9 mouse cellular contexts compared by ENCODE assay signal in genomic region chr7:46714518-46714917, GRCm38 (mm10). TPM values are rescaled to one million over a fixed set of nuclear protein-coding genes. Genes with fewer than 3 reads are reported as not detected.
DNase-seq lines count a peak whose midpoint lies in the region; ATAC-seq and TF ChIP-seq lines count a peak whose summit lies in the region.
"Had no signal": no experiment of that assay in that cellular context is flagged by ENCODE, and none has a peak within 500 bp of the region (broad histone marks: within the 10 kb centered on the region; RNA-seq: fewer than 3 reads in every experiment).

No protein-coding gene starts in this region.

- no peak overlapping the region for H3K4me2 ChIP-seq in kidney, embryonic 14.5 days (replicated peaks; ENCODE audit: low read depth, low read length)

- ATAC-seq in kidney, embryonic 14.5 days (ENCODE audit: low FRiP score, low TSS enrichment): no peak

- peak; percentile 72 for TF ChIP-seq CTCF in kidney, adult 2 months (conservative IDR thresholded peaks at IDR 0.05; ENCODE audit: insufficient read depth, insufficient read length, low read depth, low read length)

- no peaks in the 10 kb centered on the region for H3K36me3 ChIP-seq in kidney, adult 2 months (ENCODE audit: control insufficient read depth, insufficient read depth, low read length)
- no peaks in the 10 kb centered on the region for H3K36me3 ChIP-seq in kidney, embryonic 14.5 days (ENCODE audit: control insufficient read depth, insufficient read depth, low read length)
- no peaks in the 10 kb centered on the region for H3K36me3 ChIP-seq in ES-E14 (ENCODE audit: control insufficient read depth, insufficient read depth, low read length, poor library complexity, severe bottlenecking)

- H3K27me3 ChIP-seq in kidney, adult 2 months (replicated peaks; ENCODE audit: control insufficient read depth, insufficient read depth, low read length): no peaks in the 10 kb centered on the region
- no peaks in the 10 kb centered on the region for H3K27me3 ChIP-seq in kidney, embryonic 14.5 days (ENCODE audit: control insufficient read depth, insufficient read depth, low read length)

- H3K9ac ChIP-seq in kidney, embryonic 14.5 days (ENCODE audit: low read depth, low read length): no peak overlapping the region
- no peak overlapping the region for H3K9ac ChIP-seq in ES-E14 (ENCODE audit: insufficient read depth, low read depth, low read length, poor library complexity, severe bottlenecking)

- peak; percentile 59 for DNase-seq in kidney, adult 2 months
- DNase-seq in ES-E14 (ENCODE audit: low read depth, low spot score): peak; percentile 78
- peak; percentile 71 for DNase-seq in c-Kit-positive CD71-positive TER-119-positive erythroid progenitor cells, embryonic 14.5 days (ENCODE audit: low spot score)
- peak; percentile 52 for DNase-seq in gastrocnemius, postnatal 14 days
- DNase-seq in left cerebral cortex, postnatal 36 days (ENCODE audit: low spot score in 2 of 2): peak; percentile 44 to 46
- peak; percentile 54 for DNase-seq in ovary, postnatal 14 days (ENCODE audit: low spot score)
- peak; percentile 28 to 81 for DNase-seq in thymus, postnatal 10 days (ENCODE audit: low spot score in 2 of 2)

- H3K9me3 ChIP-seq in kidney, embryonic 14.5 days (ENCODE audit: control insufficient read depth, low read length): no peaks in the 10 kb centered on the region
- H3K9me3 ChIP-seq in ES-E14 (ENCODE audit: control insufficient read depth, insufficient read depth, low read depth, low read length): no peaks in the 10 kb centered on the region

- no peak for TF ChIP-seq POLR2A in kidney, adult 2 months (IDR thresholded peaks at IDR 0.05; ENCODE audit: low read depth, low read length)

- no peak overlapping the region for H3K27ac ChIP-seq in kidney, adult 2 months (ENCODE audit: insufficient read depth, low read depth, low read length)
- no peak overlapping the region for H3K27ac ChIP-seq in kidney, embryonic 14.5 days (ENCODE audit: low read depth, low read length)
- no peak overlapping the region for H3K27ac ChIP-seq in ES-E14 (ENCODE audit: insufficient read depth, low read depth, low read length, poor library complexity, severe bottlenecking)

- in situ Hi-C loops in ES-E14 (cut with MboI; ENCODE audit: low sequenced_read_pairs in 2 of 2, unreplicated experiment in 2 of 2): no loop called here

- intact Hi-C loops in gastrocnemius, postnatal 14 days (cut with DNase I; ENCODE audit: low total_unique reads): loop anchor here (5.0 to 10.0 kb wide), 2 partner anchors 53 to 70 kb away; no protein-coding TSS in a partner anchor
- intact Hi-C loops in left cerebral cortex, postnatal 36 days (cut with DNase I): loop anchor here (5.0 kb wide), 1 partner anchor 77 kb away; the partner anchor contains the start of gene Sergef

- WGBS in kidney, adult 2 months: 29% methylated on average over 6 of the region's 6 CpGs
- 33% methylated on average over 6 of the region's 6 CpGs for WGBS in kidney, embryonic 14.5 days

- no peaks in the 10 kb centered on the region for H3K4me1 ChIP-seq in kidney, adult 2 months (ENCODE audit: control insufficient read depth, insufficient read depth, low read length)
- H3K4me1 ChIP-seq in kidney, embryonic 14.5 days (ENCODE audit: control insufficient read depth, insufficient read depth, low read length): 0 out of 2 replicates have a peak, but pooled peaks cover 3% of the 10 kb centered on the region
- no peaks in the 10 kb centered on the region for H3K4me1 ChIP-seq in ES-E14 (ENCODE audit: control insufficient read depth in 2 of 2, insufficient read depth in 2 of 2, low read length in 2 of 2, poor library complexity in 1 of 2)

- H3K4me3 ChIP-seq in kidney, adult 2 months (ENCODE audit: insufficient read depth, low read depth, low read length): no peak overlapping the region
- H3K4me3 ChIP-seq in kidney, embryonic 14.5 days (ENCODE audit: low read length): no peak overlapping the region
- no peak overlapping the region for H3K4me3 ChIP-seq in ES-E14 (ENCODE audit: insufficient read depth in 1 of 2, low read depth in 1 of 2, low read length in 2 of 2, poor library complexity in 1 of 2, severe bottlenecking in 1 of 2)
- H3K4me3 ChIP-seq: erythroblast, embryonic 14.5 days had no signal

TF ChIP-seq in ES-E14, 5 proteins besides CTCF, POLR2A, EP300 and RAD21:
- no peak for TF ChIP-seq CHD2 (IDR thresholded peaks at IDR 0.05; ENCODE audit: low read depth, low read length)
- no peak for TF ChIP-seq MAFK (IDR thresholded peaks at IDR 0.05; ENCODE audit: insufficient read depth, low read depth, low read length)
- no peak for TF ChIP-seq ZNF384 (IDR thresholded peaks at IDR 0.05; ENCODE audit: low read depth, low read length)
- peak; percentile 56; the same call in 1 of the 2 replicates for TF ChIP-seq ZC3H11A (IDR thresholded peaks at IDR 0.05; ENCODE audit: borderline replicate concordance, low read depth, low read length)
- no peak for TF ChIP-seq HCFC1 (IDR thresholded peaks at IDR 0.05; ENCODE audit: borderline replicate concordance, insufficient read depth, low read length)

RNA-seq across cellular contexts. Expression of gene Saa3, which starts 1.0 kb away (rescaled TPM):
- 0.17 and 0.20 TPM in 2 replicates for polyA plus RNA-seq in kidney, adult 2 months (2012; rRNA removed)
- 0.20 TPM in 1 of 2 replicates, not detected in the other for polyA plus RNA-seq in kidney, embryonic 14.5 days (2014; fragmentation: Nextera tagmentation; extraction: Ambion mirVana)
- total RNA-seq in ES-E14 (2012; rRNA removed): 0.54 and 0.79 TPM in 2 replicates
- not detected for total RNA-seq in gastrocnemius, postnatal 14 days (2021)
- not detected for total RNA-seq in left cerebral cortex, postnatal 36 days (2021)
- polyA plus RNA-seq: erythroblast, embryonic 14.5 days had no signal

RNA-seq across cellular contexts. Expression of gene Saal1, which starts 4.0 kb away (rescaled TPM):
- 5.2 and 5.3 TPM in 2 replicates for polyA plus RNA-seq in kidney, adult 2 months (2012; rRNA removed)
- polyA plus RNA-seq in kidney, embryonic 14.5 days (2014; fragmentation: Nextera tagmentation; extraction: Ambion mirVana): 33.6 and 37.9 TPM in 2 replicates
- total RNA-seq in ES-E14 (2012; rRNA removed): 15.2 and 15.6 TPM in 2 replicates
- total RNA-seq in gastrocnemius, postnatal 14 days (2021): 1 to 10 TPM; 4.1 to 4.9 TPM
- 1 to 10 TPM; 7.9 to 9.4 TPM for total RNA-seq in left cerebral cortex, postnatal 36 days (2021)

RNA-seq across cellular contexts. Expression of gene Saa4, which starts 17.9 kb away (rescaled TPM):
- polyA plus RNA-seq in kidney, adult 2 months (2012; rRNA removed): not detected in 2 replicates
- polyA plus RNA-seq in kidney, embryonic 14.5 days (2014; fragmentation: Nextera tagmentation; extraction: Ambion mirVana): not detected in 2 replicates
- total RNA-seq in ES-E14 (2012; rRNA removed): not detected in 2 replicates
- not detected for total RNA-seq in gastrocnemius, postnatal 14 days (2021)
- total RNA-seq in left cerebral cortex, postnatal 36 days (2021): not detected
- polyA plus RNA-seq: erythroblast, embryonic 14.5 days had no signal

RNA-seq across cellular contexts. Expression of gene Saa1, which starts 28.3 kb away (rescaled TPM):
- polyA plus RNA-seq in kidney, adult 2 months (2012; rRNA removed): not detected in 2 replicates
- 2.3 and 2.6 TPM in 2 replicates for polyA plus RNA-seq in kidney, embryonic 14.5 days (2014; fragmentation: Nextera tagmentation; extraction: Ambion mirVana)
- not detected in 2 replicates for total RNA-seq in ES-E14 (2012; rRNA removed)
- total RNA-seq in gastrocnemius, postnatal 14 days (2021): under 1 TPM in 1 of 2 experiments, not detected in 1; 0.40 TPM
- total RNA-seq in left cerebral cortex, postnatal 36 days (2021): not detected
- polyA plus RNA-seq: erythroblast, embryonic 14.5 days had no signal

RNA-seq across cellular contexts. Expression of gene Saa2, which starts 37.1 kb away (rescaled TPM):
- polyA plus RNA-seq in kidney, adult 2 months (2012; rRNA removed): not detected in 2 replicates
- polyA plus RNA-seq in kidney, embryonic 14.5 days (2014; fragmentation: Nextera tagmentation; extraction: Ambion mirVana): 0.74 TPM in 1 of 2 replicates, not detected in the other
- total RNA-seq in ES-E14 (2012; rRNA removed): not detected in 2 replicates
- total RNA-seq in gastrocnemius, postnatal 14 days (2021): under 1 TPM in 1 of 2 experiments, not detected in 1; 0.35 TPM
- total RNA-seq in left cerebral cortex, postnatal 36 days (2021): not detected
- polyA plus RNA-seq: erythroblast, embryonic 14.5 days had no signal
